Mouse (Mus musculus): ENCODE measurements at regions not wholly inside any gene's neighbourhood (a gene's known extent, or its start where the extent isn't known, plus 50 kb on each side); places are given as distances from the start of the nearest gene placed in this dataset.
"Not testable (repeated sequence)": the region's sequence is repeated elsewhere in the genome, so short reads cannot be mapped to it uniquely, and the experiment has no call there.

- Histone ChIP-seq H3K4me2 (ENCODE audit: low read depth, low read length, severe bottlenecking) (no peak overlapping the region), H3K36me3 (ENCODE audit: control insufficient read depth, insufficient read depth, low read length) (no peaks in the 10 kb centered on the region), H3K9ac (ENCODE audit: low read length) (no peak overlapping the region), H3K27me3 (ENCODE audit: control insufficient read depth, insufficient read depth, low read length) (no peaks in the 10 kb centered on the region), H3K27ac (ENCODE audit: low read depth, low read length) (no peak overlapping the region), H3K9me3 (ENCODE audit: control insufficient read depth, low read length) (no peaks in the 10 kb centered on the region), H3K4me1 (replicated peaks; ENCODE audit: control insufficient read depth, insufficient read depth, low read length) (no peaks in the 10 kb centered on the region), H3K4me3 (ENCODE audit: low read depth, low read length) (no peak overlapping the region)
- DNase-seq (ENCODE audit: low spot score) (no peak), ATAC-seq (replicated peaks; ENCODE audit: low FRiP score) (no peak)
Measured at GRCm38 (mm10) chr1:30696342-30696741, 177.4 kb downstream of the Phf3 start.

- WGBS: 92% methylated on average over 3 of the region's 3 CpGs
- ATAC-seq (replicated peaks; ENCODE audit: low FRiP score): no peak
Measured at GRCm38 (mm10) chr1:30685318-30685717, 188.4 kb downstream of the Phf3 start.

DNA sequence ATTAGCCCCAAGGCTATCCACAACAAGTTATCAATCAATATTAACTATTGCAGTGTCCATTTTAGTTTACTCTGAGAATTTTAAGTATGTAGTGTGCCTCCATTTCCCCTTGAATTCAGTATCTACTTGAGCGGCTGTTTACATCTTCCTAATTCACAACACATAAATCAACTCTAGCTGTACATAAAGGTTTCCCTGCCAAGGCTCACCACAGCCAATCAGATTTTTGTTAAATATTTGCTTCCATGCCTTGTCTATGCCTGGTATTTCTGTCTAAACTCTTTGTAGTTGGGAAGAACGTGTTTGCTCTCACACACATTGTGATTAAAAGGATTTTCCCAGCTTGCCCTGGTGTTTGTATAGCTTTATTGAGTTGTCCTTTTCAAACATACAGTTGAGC, 189.8 kb downstream of the Phf3 start:
- Histone ChIP-seq H3K4me2 (ENCODE audit: low read depth, low read length, severe bottlenecking) (no peak overlapping the region), H3K4me3 (ENCODE audit: low read depth, low read length) (no peak overlapping the region), H3K9ac (ENCODE audit: low read length) (no peak overlapping the region), H3K36me3 (ENCODE audit: control insufficient read depth, insufficient read depth, low read length) (no peaks in the 10 kb centered on the region), H3K4me1 (replicated peaks; ENCODE audit: control insufficient read depth, insufficient read depth, low read length) (no peaks in the 10 kb centered on the region), H3K27ac (ENCODE audit: low read depth, low read length) (no peak overlapping the region), H3K9me3 (ENCODE audit: control insufficient read depth, low read length) (no peaks in the 10 kb centered on the region), H3K27me3 (ENCODE audit: control insufficient read depth, insufficient read depth, low read length) (no peaks in the 10 kb centered on the region)
- 87% methylated on average over 2 of the region's 2 CpGs for WGBS
- ATAC-seq (replicated peaks; ENCODE audit: low FRiP score) (no peak), DNase-seq (ENCODE audit: low spot score) (no peak)

More at GRCm38 (mm10) chr1:30685318-30685717, 188.4 kb downstream of the Phf3 start:
- Histone ChIP-seq H3K9me3 (ENCODE audit: control insufficient read depth, low read length) (no peaks in the 10 kb centered on the region), H3K4me3 (ENCODE audit: low read depth, low read length) (no peak overlapping the region), H3K27ac (ENCODE audit: low read depth, low read length) (no peak overlapping the region), H3K4me2 (ENCODE audit: low read depth, low read length, severe bottlenecking) (no peak overlapping the region), H3K9ac (ENCODE audit: low read length) (no peak overlapping the region), H3K27me3 (ENCODE audit: control insufficient read depth, insufficient read depth, low read length) (no peaks in the 10 kb centered on the region), H3K4me1 (replicated peaks; ENCODE audit: control insufficient read depth, insufficient read depth, low read length) (no peaks in the 10 kb centered on the region), H3K36me3 (ENCODE audit: control insufficient read depth, insufficient read depth, low read length) (no peaks in the 10 kb centered on the region)
- DNase-seq (ENCODE audit: low spot score): no peak

GRCm38 (mm10) chr1:30639807-30640206, 233.9 kb downstream of the Phf3 start:
- Histone ChIP-seq H3K27ac (ENCODE audit: low read depth, low read length) (no peak overlapping the region), H3K9ac (ENCODE audit: low read length) (no peak overlapping the region), H3K9me3 (ENCODE audit: control insufficient read depth, low read length) (no peaks in the 10 kb centered on the region), H3K27me3 (ENCODE audit: control insufficient read depth, insufficient read depth, low read length) (no peaks in the 10 kb centered on the region), H3K4me1 (replicated peaks; ENCODE audit: control insufficient read depth, insufficient read depth, low read length) (no peaks in the 10 kb centered on the region), H3K4me3 (ENCODE audit: low read depth, low read length) (no peak overlapping the region), H3K36me3 (ENCODE audit: control insufficient read depth, insufficient read depth, low read length) (no peaks in the 10 kb centered on the region), H3K4me2 (ENCODE audit: low read depth, low read length, severe bottlenecking) (no peak overlapping the region)
- ATAC-seq (replicated peaks; ENCODE audit: low FRiP score) (peak; percentile 49; the same call in 1 of the 2 replicates), DNase-seq (ENCODE audit: low spot score) (no peak)
- 11% methylated on average over 2 of the region's 2 CpGs for WGBS

DNA sequence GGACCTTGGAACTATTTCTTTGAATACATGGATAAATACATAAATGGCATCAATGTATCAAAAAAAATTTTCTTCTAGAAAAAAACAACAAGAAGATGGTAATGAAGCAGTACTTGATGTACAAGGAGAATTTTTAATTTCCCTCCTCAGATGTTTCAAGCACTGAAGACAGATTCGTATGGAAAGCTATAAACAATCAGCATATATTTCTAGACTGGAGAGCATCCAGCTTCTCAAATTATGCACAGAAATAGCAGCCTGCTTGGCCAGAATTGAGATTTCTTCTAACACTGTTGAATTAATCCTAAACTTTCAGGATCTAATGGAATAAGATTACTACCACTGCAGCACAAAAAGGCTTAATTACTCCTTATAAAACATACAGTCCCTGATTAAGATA, 241.0 kb downstream of the Phf3 start:
- Histone ChIP-seq H3K27me3 (ENCODE audit: control insufficient read depth, insufficient read depth, low read length) (no peaks in the 10 kb centered on the region), H3K4me3 (ENCODE audit: low read depth, low read length) (no peak overlapping the region), H3K27ac (ENCODE audit: low read depth, low read length) (no peak overlapping the region), H3K9ac (ENCODE audit: low read length) (no peak overlapping the region), H3K4me2 (ENCODE audit: low read depth, low read length, severe bottlenecking) (no peak overlapping the region), H3K9me3 (ENCODE audit: control insufficient read depth, low read length) (no peaks in the 10 kb centered on the region), H3K4me1 (replicated peaks; ENCODE audit: control insufficient read depth, insufficient read depth, low read length) (no peaks in the 10 kb centered on the region), H3K36me3 (ENCODE audit: control insufficient read depth, insufficient read depth, low read length) (no peaks in the 10 kb centered on the region)
- WGBS: 74% methylated on average over 1 of the region's 1 CpGs
- no peak for DNase-seq (ENCODE audit: low spot score)
- ATAC-seq (replicated peaks; ENCODE audit: low FRiP score): no peak

- not testable (repeated sequence) for H3K4me1 ChIP-seq (replicated peaks; ENCODE audit: control insufficient read depth, insufficient read depth, low read length); H3K27ac ChIP-seq (ENCODE audit: low read depth, low read length); H3K9ac ChIP-seq (ENCODE audit: low read length); H3K4me3 ChIP-seq (ENCODE audit: low read depth, low read length); H3K4me2 ChIP-seq (ENCODE audit: low read depth, low read length, severe bottlenecking); DNase-seq (ENCODE audit: low spot score); ATAC-seq (replicated peaks; ENCODE audit: low FRiP score); H3K27me3 ChIP-seq (ENCODE audit: control insufficient read depth, insufficient read depth, low read length); H3K36me3 ChIP-seq (ENCODE audit: control insufficient read depth, insufficient read depth, low read length); H3K9me3 ChIP-seq (ENCODE audit: control insufficient read depth, low read length)
- 84% methylated on average over 5 of the region's 5 CpGs for WGBS
Measured at GRCm38 (mm10) chr1:30627796-30628195, 245.9 kb downstream of the Phf3 start.

DNA sequence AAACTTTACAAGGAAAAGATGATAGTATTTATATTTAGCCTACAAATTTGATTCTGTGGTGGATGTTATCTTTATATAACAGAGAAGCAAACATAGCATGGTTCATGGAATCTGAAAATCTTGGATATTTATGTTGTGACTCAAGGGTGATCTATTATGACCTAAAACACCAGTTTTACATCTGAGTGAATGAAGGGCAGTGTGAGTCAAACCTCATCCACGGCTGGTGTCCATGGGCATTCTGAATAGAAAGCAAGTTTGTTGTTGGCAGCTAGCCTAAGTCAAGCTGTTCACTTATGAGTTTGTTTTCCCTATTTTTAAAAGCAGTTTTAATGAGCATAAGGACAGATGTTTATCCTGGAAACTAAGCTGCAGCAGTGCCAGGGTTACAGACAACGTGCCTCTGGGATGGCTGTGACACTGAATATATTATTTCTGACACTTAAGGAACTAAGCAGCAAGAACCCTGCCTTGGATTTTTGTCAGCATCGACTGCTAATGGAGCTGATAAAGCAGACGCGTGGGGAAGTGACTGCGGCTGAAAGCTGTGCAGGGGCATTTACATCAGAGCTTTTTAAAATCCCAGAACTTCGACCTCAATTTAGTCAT, 278.5 kb downstream of the Phf3 start:
- Histone ChIP-seq H3K36me3 (ENCODE audit: control insufficient read depth, insufficient read depth, low read length) (no peaks in the 10 kb centered on the region), H3K9ac (ENCODE audit: low read length) (no peak overlapping the region), H3K4me2 (ENCODE audit: low read depth, low read length, severe bottlenecking) (no peak overlapping the region), H3K9me3 (ENCODE audit: control insufficient read depth, low read length) (no peaks in the 10 kb centered on the region), H3K27me3 (ENCODE audit: control insufficient read depth, insufficient read depth, low read length) (no peaks in the 10 kb centered on the region), H3K4me1 (replicated peaks; ENCODE audit: control insufficient read depth, insufficient read depth, low read length) (no peaks in the 10 kb centered on the region), H3K4me3 (ENCODE audit: low read depth, low read length) (no peak overlapping the region), H3K27ac (ENCODE audit: low read depth, low read length) (no peak overlapping the region)
- 80% methylated on average over 7 of the region's 7 CpGs for WGBS
- ATAC-seq (replicated peaks; ENCODE audit: low FRiP score) (peak; percentile 44), DNase-seq (ENCODE audit: low spot score) (no peak)

GRCm38 (mm10) chr1:30594036-30594435, 279.7 kb downstream of the Phf3 start:
- DNase-seq (ENCODE audit: low spot score) (no peak), ATAC-seq (replicated peaks; ENCODE audit: low FRiP score) (no peak)
- Histone ChIP-seq H3K9me3 (ENCODE audit: control insufficient read depth, low read length) (no peaks in the 10 kb centered on the region), H3K27me3 (ENCODE audit: control insufficient read depth, insufficient read depth, low read length) (no peaks in the 10 kb centered on the region), H3K4me2 (ENCODE audit: low read depth, low read length, severe bottlenecking) (no peak overlapping the region), H3K4me1 (replicated peaks; ENCODE audit: control insufficient read depth, insufficient read depth, low read length) (no peaks in the 10 kb centered on the region), H3K27ac (ENCODE audit: low read depth, low read length) (no peak overlapping the region), H3K36me3 (ENCODE audit: control insufficient read depth, insufficient read depth, low read length) (no peaks in the 10 kb centered on the region), H3K9ac (ENCODE audit: low read length) (no peak overlapping the region), H3K4me3 (ENCODE audit: low read depth, low read length) (no peak overlapping the region)
- 69% methylated on average over 1 of the region's 1 CpGs for WGBS

GRCm38 (mm10) chr1:30590721-30591120, 283.0 kb downstream of the Phf3 start:
- H3K36me3 ChIP-seq (ENCODE audit: control insufficient read depth, insufficient read depth, low read length): no peaks in the 10 kb centered on the region
- 82% methylated on average over 4 of the region's 4 CpGs for WGBS
- H3K27me3 ChIP-seq (ENCODE audit: control insufficient read depth, insufficient read depth, low read length): no peaks in the 10 kb centered on the region
- H3K4me1 ChIP-seq (replicated peaks; ENCODE audit: control insufficient read depth, insufficient read depth, low read length): no peaks in the 10 kb centered on the region
- no peak overlapping the region for H3K9ac ChIP-seq (ENCODE audit: low read length)
- DNase-seq (ENCODE audit: low spot score) (no peak), ATAC-seq (replicated peaks; ENCODE audit: low FRiP score) (no peak)
- H3K4me3 ChIP-seq (ENCODE audit: low read depth, low read length): no peak overlapping the region
- H3K4me2 ChIP-seq (ENCODE audit: low read depth, low read length, severe bottlenecking): no peak overlapping the region
- no peak overlapping the region for H3K27ac ChIP-seq (ENCODE audit: low read depth, low read length)
- no peaks in the 10 kb centered on the region for H3K9me3 ChIP-seq (ENCODE audit: control insufficient read depth, low read length)

Data from forebrain, embryonic 11.5 days (tissue).